Mouse (Mus musculus) spleen, adult 18-20 months (tissue): ENCODE measurements around the gene Dbp.
"Not testable (repeated sequence)": the region's sequence is repeated elsewhere in the genome, so short reads cannot be mapped to it uniquely, and the experiment has no call there.

Experiments
- DNase-seq, 2 experiments: peaks; one replicate each; pipeline ENCODE4 v3.0.0; 2022; ENCODE audit warnings: mixed read lengths in 2 of 2

Gene Dbp

DNA sequence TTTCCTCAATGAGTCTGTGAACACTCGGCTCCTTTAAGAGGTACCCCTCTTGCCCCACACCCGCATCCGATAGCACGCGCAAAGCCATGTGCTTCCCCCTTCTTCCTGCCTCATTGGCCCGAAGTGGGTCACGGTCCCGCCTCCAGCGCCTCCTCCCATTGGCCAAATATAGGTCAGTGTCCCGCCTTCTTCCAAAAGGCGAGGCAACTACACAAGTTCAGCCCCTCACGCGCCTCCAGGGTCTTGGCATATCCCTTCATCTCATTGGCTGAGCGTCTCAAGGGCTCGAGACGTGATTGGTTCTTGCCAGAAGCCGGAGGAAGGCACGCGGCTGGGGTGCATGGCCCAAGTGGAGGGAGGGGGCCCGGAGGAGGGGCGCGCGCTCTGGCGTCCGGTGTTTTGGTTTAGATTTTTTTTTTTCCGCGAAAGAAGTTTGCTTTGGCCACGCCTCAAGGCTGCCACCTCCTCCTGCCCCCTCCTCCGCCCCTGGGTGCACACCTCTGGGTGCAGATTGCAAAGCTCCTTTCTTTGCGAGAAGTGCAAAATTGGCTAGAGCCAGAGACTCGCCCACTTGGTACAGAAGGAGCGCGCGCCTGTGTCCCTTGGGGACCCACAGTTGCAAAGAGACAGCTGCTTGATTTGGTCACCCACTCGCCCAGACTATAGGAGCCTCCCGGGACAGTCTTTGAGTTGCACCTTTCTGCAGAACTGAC, at the start of gene Dbp:
TSS of gene Dbp (plus strand) at position 359 of the 713 bp plus-strand sequence.
- peak; percentile 93 to 98 for DNase-seq

DNA sequence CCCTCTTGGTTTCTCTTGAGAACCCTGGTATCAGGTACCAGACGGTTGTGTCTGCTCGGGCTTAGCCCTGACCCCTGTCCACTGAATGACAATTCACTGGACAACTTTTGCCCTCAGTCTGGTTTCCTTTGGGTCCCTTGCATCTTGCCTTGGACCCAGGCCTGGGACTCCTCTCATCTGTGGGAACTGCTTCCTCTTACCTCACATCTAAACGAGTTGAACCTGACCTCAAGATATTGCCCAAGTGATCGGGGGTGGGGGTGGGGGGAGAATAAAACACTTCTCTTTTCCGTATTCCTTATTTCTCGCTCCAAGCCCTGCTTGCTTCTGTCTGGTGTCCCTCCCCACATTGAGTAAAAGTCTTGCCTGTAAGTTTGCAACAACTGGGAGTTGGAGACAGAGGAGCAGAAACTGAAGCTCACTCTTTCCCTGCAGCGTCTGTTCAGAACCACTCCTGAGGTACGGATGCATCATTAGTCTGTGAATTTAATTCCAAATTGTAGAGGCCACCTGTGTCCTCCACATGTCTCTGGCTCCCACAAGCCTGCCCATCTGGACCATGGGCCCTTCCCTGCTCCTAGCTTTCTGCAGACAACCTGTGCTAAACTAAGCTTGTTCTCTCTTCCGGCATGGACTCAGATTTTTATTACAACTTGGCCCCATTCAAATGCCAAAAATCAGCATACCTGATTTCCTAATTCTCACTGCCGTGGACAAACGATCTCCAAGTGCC, 44.0 kb upstream of the Dbp start:
- DNase-seq, result no peak

DNA sequence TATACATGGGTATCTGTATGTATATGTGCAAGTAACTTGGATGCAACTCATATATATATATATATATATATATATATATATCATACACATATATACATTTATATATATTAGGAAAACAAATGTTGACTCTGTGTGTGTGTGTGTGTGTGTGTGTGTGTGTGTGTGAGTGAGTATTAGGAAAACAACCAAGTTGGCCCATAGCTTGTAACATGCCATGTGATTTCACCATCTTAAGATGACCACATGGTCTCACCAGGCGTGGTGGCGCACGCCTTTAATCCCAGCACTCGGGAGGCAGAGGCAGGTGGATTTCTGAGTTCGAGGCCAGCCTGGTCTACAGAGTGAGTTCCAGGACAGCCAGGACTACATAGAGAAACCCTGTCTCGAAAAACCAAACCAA, 43.2 kb upstream of the Dbp start:
- DNase-seq, result not testable (repeated sequence)

DNA sequence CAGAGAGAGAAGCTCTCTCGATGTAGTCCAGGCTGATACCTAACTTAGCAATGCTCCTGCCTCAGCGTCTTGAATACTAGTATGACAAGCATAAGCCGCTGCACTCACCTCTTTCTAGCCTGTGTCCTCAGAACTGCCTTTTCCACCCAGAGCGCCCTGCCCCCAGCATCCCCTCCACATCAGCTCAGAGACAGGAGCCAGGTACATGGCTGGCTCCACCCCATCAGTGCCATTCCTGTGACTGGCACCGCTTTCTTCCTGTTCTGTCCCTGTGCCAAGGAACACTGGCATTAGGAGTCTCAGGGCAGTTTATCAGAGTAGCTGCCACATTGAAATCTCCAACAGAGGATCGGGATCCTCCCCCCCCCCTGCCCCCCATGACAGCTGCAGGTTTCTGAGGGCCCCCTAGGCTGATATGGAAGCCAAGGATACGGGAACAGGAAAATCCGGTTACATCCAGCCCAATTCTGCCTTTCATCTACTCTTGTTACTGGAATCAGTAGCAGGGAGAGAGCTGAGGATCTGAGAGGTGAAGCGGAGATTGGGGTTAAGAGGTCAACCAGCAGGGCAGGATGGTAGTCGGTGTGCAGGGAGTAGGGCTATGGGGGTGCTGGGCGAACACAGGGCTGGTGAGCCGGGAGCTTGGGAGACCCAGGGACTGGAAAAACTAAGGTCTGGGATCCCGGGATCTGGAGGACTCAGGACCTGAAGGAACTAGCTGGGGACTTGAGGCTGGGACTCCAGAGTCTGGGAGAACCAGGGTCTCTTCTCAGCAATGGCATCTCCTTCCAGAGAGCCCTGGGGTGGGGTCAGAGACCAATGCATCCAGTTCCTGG, 39.4 kb upstream of the Dbp start:
- DNase-seq, result no peak

DNA sequence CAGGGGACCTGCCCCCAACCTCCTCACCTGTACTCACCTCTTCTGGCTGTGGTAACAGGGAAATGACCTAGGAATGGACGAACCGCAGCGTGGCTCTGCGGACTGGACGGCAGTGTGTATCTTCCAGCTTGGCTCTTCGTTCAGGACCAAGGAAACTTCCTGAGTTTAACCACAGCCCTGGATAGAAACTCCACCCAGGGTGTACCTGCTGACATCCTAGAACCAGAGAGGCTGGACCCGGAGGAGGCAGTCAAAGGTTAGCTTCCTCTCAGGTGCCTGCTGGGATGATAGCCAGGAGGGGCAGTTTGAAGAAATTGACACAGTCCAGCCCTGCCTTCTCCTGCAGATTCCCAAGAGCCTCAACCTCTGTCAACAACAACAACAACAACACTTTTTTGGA, 38.7 kb upstream of the Dbp start, which contains the start of gene Fut2:
TSS of gene Fut2 (minus strand) at position 234 of the 400 bp plus-strand sequence.
- DNase-seq, result no peak

DNA sequence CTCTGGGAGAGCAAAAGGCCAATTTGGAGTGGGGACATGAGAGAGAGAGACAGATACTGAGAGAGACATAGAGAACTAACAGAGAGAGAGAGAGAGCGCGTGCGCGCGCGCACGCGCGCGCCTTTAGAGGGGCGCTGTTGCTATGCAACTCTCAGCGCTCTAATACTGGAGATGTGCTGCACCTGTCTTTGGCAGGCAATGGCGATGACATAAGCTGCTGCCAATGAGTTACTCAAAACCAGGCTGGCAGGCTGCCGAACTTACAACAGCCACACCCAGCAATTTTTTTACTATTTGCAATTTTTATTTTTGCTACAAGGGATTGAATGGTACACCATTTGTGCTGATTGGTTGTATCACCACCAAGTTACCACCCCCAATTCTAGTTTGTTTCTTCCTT, 37.1 kb upstream of the Dbp start:
- no peak for DNase-seq

DNA sequence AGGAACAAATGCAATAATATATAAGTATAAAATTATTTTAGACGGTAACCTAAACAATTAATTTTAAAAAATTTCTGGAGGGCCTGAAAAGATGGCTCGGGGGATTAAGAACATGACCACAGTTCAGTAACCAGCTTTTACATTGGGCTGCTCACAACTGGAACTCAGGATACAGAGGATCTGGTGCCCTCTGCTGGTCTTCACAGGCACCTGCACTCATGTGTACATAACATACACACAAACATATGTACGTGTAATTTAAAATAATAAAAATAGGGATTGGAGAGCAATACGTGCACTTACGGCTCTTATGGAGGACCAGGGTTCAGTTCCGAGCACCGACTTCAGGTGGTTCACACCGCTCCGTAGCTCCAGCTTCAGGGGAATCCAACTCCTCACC, 36.0 kb upstream of the Dbp start:
- no peak for DNase-seq

DNA sequence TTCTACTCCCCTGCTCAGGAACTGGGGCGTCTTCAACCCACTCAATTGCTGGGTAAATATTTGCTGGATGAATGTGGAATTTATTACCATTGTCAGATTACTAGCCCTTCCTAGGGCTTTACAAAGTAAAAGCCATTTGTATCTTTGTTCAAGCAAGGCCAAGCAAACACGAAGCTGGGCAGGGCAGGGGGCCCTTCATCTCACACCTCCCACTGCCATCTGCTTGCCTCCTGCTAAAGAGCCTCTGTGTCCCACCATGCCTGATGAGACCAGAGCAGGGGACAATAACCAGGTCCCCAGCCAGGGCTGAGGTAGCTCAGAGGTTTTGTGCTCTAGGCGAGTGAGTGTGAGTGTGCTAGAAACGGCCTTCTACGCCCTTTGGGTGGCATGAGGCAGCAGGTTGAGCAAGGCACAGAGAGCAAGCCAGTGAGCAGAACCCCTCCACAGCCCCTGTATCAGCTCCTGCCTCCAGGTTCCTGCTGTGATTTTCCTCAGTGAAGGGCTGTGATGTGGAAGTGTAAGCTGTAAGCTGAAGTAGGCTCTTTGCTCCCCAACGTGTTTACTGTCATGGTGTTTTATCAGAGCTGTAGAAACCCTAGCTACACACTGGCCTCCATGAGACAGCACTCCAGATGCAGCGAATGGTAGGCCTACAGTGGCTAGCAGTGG, 27.1 kb upstream of the Dbp start:
- no peak for DNase-seq

DNA sequence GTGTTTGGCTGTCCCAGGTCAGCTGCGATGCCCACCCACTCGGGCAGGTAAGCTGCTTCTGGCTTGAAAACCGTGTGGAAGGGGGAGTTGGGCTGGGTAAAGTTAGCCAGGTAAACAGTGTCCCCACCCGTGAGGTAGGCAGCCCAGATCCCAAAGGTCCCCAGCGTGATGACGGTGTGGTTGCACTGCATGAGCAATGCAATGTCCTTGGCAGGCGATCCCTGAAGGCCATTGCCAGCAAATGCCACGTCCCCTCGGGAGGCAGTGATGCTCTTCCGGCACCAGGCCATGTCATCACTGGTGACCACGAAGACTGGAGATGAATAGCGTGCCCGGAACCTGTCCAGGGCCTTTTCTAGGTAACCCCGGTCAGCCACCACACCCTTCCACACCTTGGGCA, 26.4 kb upstream of the Dbp start:
- no peak for DNase-seq

DNA sequence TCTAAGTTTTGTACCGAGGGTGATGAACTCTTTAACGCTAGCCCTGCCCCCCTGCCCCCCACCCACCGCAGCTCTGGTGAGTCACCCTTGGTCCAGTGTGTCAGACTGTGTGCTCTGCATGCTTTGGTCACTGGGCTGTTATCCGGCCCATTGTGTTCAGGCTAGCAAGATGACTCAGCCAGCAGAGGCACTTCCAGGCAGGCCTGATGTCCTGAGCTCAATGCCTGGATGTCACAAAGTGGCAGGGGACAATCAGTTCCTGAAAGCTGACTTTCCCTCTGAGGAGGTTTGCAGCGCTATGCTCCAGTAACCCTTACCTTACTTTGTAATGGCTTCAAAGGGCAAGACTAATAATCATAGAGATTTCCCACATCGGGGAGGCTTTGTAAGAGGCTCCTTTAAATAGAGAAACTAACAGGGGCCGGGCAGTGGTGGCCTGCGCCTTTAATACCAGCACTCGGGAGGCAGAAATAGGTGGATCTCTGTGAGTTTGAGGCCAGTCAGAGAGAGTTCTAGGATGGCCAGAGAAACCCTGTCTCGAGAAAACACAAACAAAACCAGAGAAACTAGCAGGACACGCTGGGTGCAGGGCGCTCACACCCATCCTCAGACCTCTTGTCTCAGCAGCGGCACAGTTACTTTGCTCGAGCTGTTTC, 24.8 kb upstream of the Dbp start:
- no peak for DNase-seq

DNA sequence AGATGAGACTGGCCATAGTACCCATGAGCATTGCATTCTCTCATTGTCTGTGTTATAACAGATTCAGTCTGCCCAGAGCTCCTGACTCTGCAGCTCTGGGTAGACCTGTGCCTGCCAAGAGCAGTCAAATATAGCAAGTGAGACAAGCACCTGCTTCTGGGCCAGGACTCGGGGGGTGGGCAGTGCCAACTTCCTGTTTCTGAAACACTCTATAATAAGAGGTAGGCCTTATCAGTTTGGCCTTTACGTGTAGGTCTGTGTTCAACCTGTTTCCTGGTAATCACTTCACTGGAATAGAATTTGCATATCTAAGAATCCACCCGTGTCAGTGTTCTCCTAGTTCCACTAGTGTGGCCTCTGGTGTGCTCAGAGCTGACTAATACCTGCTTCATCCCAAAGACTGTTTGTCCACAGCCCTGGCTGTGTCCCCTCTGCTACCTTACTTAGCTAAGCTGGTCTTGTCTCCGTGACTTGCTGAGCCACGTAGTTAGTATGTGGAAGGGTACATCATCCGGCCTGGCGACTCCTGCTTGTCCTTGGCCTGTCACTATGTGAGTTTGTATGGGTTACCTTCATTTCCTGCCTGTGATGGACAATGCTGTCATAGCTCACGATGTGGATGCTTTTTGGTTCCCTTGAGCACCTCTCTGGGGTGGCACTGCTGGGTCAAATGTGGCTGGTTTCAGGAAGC, 23.7 kb upstream of the Dbp start:
- peak; percentile 47 to 50 for DNase-seq

DNA sequence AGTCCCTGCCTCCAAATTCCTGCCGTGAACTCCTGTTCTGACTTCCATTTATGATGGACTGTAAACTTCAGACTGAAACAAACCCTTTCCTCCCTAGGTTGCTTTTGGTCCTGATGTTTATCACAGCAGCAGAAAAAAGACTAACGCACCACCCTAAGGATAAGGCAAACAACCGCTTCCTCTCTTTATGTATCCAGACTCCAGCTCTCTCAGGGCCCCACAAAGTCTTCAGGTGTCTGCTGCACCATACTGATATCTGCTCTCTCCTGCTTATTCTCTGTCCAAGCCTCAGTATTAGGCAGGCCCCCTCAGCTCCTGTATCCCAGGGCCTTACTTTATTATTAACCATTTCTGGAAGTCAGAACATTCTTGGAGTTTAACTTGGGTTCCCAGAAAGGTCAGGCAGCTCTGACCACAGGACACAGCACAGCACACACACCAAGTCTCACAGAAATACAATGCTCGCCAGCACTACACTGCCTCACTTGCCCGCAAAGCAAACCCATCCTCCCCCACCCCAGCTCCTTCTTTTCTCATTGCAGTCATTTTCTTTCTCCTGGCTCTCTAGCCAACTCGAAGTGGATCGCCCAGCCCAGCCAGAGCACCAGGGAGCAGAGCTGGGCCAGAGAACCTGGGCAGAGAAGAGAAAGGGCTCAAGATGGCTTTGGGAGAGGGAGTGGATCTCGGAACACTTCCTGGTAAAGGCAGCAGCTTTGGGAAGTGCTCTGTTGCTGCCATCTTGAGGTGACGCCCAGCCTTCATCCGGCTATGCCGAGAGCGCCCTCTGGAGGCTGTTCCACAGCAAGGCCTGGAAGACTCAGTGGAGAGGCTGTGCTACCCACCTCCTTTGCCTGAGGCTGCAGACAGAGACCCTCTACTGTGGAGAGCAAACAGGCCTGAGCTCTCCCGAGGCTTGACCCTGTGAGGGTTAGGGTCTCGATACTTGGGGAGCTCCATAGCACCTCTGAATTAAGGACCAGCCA, 22.5 kb upstream of the Dbp start:
- DNase-seq, result peak; percentile 64 to 85

DNA sequence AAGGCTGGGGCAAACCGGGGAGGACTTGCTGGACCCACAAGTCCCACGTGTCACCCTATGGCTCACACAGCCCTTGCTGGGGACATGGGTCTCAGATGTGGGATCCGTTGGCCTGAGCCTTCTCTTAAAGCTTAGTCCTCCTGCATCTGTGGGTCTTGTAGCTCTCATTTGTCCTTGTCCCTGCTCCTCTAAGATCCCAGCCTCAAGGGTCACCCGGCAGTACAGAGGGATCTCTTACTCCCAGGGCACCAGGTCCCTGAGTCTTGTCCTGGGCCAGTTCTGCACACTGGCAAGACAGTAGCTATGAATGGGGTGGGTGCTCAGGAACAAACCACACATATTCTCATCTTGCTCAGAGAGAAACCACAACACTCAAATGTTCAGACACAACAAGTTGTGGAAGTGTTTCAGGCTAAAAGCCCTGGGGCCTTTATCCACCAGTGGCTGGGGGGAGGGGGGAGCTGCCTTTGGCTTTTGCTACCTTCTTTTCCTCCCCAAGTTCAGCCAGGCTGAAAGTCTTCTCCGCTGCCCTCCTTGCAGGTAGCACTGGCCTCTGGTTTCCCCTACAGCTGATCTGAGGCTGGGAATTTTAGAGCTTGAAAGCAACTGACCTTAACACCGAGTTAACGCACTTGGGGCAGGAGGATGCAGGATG, 21.4 kb upstream of the Dbp start, which contains the start of gene Ntn5:
TSS of gene Ntn5 (plus strand) at position 627 of the 655 bp plus-strand sequence.
- no peak for DNase-seq

DNA sequence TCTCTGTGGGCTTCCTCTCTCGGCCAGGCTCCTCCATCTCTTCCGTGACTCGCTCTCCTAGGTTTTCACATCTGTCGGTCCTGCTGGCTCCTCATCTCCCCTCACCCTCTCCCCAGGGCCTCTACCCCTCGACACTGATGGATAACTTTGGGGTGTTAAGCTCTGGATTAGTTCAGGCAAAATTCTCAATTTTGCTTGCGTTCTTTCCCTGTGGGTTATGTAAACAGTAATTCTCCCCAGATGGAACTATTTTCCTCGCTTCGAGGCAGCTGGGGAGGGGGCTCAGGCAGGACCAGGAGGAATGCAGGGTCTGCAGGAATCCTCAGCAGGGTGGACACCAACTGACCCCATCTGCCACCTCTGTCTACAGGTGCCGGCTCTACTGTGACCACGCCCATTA, 19.1 kb upstream of the Dbp start:
- no peak for DNase-seq

DNA sequence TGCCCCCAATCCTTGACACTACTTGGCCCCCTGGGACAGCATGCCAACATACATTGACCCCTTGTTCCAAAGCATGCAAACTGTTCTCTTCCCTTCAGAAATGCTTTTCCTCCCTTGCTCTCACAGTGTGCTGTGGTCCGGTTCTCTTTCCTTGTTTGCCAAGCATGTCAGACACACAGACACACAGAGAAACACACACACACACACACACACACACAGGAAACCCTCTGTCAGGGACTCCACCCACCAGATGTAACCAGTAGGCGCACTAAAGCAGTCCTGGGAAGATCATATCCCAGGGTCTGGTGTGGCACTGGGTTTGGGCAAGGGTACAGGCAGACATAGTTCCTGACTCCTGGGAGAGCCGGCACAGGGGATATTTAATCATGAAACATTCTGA, 18.0 kb upstream of the Dbp start:
- no peak for DNase-seq

DNA sequence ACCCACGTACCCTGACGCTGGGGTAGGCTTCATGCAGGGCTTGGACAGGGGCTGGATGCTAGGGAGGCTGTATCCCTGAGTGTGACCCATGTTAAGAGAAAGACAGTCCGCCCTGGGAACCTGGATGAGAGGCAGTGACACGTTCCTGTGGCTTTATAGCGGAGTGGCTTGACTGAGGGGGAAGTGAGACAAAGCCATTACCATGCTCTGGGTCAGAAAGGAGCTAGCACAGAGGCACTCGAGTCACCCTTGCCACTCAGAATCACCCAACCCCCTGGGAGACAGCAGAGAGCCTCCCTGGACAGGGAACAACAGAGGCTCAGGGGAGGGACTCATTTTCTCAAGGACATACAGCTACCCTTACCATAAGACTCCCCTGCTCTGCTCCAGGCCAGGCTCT, 15.8 kb upstream of the Dbp start:
- no peak for DNase-seq

DNA sequence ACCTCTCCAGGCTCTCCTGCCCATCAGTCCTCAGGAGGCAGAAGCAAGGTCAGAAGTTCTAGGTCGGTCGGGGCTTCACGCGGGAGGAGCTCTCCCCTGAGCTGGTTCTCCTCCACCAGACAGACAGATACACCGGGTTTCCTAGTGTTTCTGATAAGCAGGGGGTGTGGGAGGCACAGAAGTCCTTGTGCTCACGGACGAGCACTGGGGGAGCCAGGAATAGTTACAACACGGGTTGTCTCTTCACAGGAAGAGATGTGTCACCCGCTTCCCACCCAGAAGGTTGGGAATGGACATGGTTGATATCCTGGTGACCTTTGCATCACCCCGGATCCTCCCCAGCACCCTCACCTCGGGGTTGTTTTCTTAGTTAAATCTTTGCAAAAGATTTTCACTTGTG, 15.1 kb upstream of the Dbp start:
- DNase-seq, result no peak

DNA sequence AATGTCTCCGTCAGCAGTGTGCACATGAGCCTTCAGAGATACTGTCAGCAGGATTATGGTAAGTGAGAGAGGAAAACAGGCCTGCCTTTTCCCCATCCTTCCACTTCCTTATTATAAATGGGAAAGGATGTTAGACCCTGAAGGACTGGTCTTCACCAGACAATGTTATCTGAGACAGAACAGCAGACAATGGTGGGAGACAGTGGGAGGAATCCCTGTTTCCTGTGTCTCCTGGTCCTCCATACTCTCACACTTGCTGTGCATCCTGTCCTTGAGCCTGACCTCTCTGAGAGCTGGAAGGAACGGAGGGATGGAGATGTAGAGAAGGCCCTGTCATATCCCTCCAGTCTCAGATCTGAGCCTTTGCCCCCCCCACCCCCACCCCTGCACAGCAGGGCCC, 12.5 kb upstream of the Dbp start:
- no peak for DNase-seq

DNA sequence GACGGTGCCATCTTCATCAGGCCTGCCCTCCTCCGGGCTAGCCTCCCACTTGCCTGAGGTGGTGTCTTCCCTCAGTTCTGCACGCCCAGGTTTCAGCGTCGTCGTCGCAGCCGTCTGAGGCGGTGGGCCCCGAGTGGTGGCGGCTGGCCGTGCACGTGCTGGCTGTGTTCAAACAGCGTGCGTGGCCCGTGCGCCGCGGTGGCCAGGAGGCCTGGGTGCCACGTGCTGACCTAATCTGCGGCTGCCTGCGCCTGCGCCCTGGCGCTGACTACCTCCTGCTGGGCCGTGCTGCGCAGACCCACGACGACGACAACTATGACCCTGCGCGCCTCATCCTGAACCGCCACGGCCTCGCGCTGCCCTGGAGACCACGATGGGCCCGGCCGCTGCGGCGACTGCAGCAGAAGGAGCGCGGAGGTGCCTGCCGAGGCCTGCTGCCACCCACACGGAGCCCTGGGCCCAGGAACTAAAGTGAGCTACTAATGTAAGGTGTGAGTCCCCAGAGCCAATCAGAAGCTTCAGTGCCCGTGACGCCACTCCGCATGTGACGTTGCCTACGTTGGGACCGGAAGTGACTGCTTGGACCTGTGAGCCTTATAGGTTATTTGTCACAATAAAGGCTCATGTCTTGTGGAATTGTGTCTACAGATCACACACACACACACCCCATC, 10.8 kb upstream of the Dbp start, which contains the start of gene Sec1:
TSS of gene Sec1 (minus strand) at position 482 of the 671 bp plus-strand sequence.
- no peak for DNase-seq
